Mouse (Mus musculus) small intestine, adult 2 months (tissue): ENCODE measurements at regions not wholly inside any gene's neighbourhood (a gene's known extent, or its start where the extent isn't known, plus 50 kb on each side); places are given as distances from the start of the nearest gene placed in this dataset.

Experiments
- CTCF ChIP-seq: fragments of 200-500 bp; IDR thresholded peaks from 2 replicates; pipeline ENCODE4 v1.5.1; 2012; ENCODE audit warnings: low read depth, mild to moderate bottlenecking, control low read depth, inconsistent platforms, low read length, moderate library complexity, mixed read lengths; ENCODE audit not compliant: insufficient replicate concordance, insufficient read length; ENCODE audit errors: extremely low read depth
- POLR2A ChIP-seq: fragments of 200-500 bp; IDR thresholded peaks from 2 replicates; pipeline ENCODE4 v1.6.1; 2012; ENCODE audit warnings: low read depth, mild to moderate bottlenecking, control low read depth, inconsistent platforms, low read length, moderate library complexity

DNA sequence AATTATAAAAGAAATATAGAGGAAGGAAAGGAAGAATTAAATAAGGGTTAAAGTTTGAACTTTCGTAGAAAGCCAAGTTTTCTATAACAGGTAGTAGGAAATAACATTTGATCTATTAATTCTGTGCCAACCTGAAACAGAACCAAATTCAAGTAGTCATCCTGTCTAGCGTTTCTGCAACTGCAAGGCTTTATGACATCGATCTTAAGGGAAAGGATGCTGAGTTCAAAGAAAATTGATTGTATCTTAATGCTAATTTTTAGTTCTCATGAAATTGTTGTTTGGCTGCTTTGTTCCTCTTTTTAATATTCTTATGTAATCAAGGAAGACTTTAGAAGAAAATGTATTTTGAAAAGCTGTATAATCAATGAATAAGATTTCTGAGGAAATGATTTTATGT is 334.9 kb upstream of the Ngly1 start:
- TF ChIP-seq CTCF: no peak
- no peak for TF ChIP-seq POLR2A
